Mouse (Mus musculus): ENCODE data around the gene Wdr62. TPM values are rescaled to one million over a fixed set of nuclear protein-coding genes. Genes with fewer than 3 reads are reported as not detected.

Wdr62 gene
- total and polyA plus RNA-seq, 3 experiments: 0.97 to 5.3 (median 1.7) TPM

DNA sequence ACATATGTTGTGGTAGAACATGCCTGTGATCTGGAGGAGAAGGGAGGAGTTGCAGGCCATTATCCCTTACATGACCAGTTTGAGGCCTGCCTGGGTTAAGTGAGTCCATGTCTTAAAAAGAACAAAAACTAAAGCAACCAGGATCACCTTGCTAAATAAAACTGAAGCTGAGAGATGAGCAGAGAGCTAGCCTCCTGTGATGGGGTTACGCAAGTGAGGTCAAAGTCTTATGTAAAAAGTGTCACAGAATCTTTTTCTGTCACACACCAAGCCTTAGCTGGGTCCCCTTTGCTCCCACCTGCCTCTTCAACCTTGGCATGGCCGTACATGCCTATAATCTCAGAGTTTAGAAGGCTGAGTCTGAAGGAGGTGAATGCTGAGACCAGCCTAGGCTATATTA lies 40.7 kb upstream of the Wdr62 start:
- intact Hi-C loops (cut with DNase I): no loop called here
- no peak for DNase-seq
- no peak overlapping the region for H3K9ac ChIP-seq (ENCODE audit: low read depth, low read length)
- TF ChIP-seq POLR2A (IDR thresholded peaks at IDR 0.05; ENCODE audit: insufficient read depth, low read depth, low read length): no peak
- TF ChIP-seq CTCF (IDR thresholded peaks at IDR 0.05): no peak
- no peak for TF ChIP-seq EP300 (IDR thresholded peaks at IDR 0.05; ENCODE audit: insufficient read depth, low read depth, low read length)
- no peaks in the 10 kb centered on the region for H3K36me3 ChIP-seq (ENCODE audit: control insufficient read depth, insufficient read depth, low read length)
- peaks cover 1% of the 10 kb centered on the region; the same call in 1 of the 2 replicates for H3K4me1 ChIP-seq (ENCODE audit: control insufficient read depth, insufficient read depth, low read length)
- WGBS: 82% methylated on average over 2 of the region's 2 CpGs
- H3K27ac ChIP-seq: peak overlapping the region; percentile 96; the same call in 1 of the 2 replicates
- no peaks in the 10 kb centered on the region for H3K27me3 ChIP-seq (ENCODE audit: control insufficient read depth, insufficient read depth, low read length)
- no peak overlapping the region for H3K4me3 ChIP-seq
- H3K79me2 ChIP-seq (replicated peaks; ENCODE audit: control insufficient read depth, insufficient read depth, low read length): no peaks in the 10 kb centered on the region

DNA sequence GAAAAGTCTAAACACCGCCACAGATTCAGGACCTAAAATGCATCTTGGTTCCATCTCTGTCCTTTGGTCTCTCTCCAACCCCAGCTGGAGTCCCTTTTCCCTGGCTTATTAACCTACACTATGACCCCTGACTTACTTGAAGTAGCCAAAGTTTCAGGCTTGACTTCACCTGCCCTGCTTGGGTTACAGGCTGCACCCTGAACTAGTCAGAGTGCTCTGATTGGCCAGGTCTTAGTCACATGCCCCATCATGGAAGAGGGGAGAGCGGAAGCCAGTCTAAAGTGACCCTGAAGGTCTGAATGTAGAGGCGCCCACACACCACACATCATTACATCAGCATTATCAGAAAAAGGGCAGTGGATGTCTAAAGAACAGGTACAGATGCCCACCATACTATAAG lies 37.9 kb upstream of the Wdr62 start:
- intact Hi-C loops (cut with DNase I): no loop called here
- Histone ChIP-seq H3K4me3 (no peak overlapping the region), H3K9ac (ENCODE audit: low read depth, low read length) (no peak overlapping the region), H3K79me2 (replicated peaks; ENCODE audit: control insufficient read depth, insufficient read depth, low read length) (no peaks in the 10 kb centered on the region), H3K27me3 (ENCODE audit: control insufficient read depth, insufficient read depth, low read length) (no peaks in the 10 kb centered on the region), H3K4me1 (ENCODE audit: control insufficient read depth, insufficient read depth, low read length) (peaks cover 1% of the 10 kb centered on the region; the same call in 1 of the 2 replicates), H3K36me3 (ENCODE audit: control insufficient read depth, insufficient read depth, low read length) (no peaks in the 10 kb centered on the region), H3K27ac (no peak overlapping the region)
- WGBS: 84% methylated on average over 3 of the region's 3 CpGs
- no peak for DNase-seq
- TF ChIP-seq POLR2A (IDR thresholded peaks at IDR 0.05; ENCODE audit: insufficient read depth, low read depth, low read length): no peak
- no peak for TF ChIP-seq EP300 (IDR thresholded peaks at IDR 0.05; ENCODE audit: insufficient read depth, low read depth, low read length)
- no peak for TF ChIP-seq CTCF (IDR thresholded peaks at IDR 0.05)

DNA sequence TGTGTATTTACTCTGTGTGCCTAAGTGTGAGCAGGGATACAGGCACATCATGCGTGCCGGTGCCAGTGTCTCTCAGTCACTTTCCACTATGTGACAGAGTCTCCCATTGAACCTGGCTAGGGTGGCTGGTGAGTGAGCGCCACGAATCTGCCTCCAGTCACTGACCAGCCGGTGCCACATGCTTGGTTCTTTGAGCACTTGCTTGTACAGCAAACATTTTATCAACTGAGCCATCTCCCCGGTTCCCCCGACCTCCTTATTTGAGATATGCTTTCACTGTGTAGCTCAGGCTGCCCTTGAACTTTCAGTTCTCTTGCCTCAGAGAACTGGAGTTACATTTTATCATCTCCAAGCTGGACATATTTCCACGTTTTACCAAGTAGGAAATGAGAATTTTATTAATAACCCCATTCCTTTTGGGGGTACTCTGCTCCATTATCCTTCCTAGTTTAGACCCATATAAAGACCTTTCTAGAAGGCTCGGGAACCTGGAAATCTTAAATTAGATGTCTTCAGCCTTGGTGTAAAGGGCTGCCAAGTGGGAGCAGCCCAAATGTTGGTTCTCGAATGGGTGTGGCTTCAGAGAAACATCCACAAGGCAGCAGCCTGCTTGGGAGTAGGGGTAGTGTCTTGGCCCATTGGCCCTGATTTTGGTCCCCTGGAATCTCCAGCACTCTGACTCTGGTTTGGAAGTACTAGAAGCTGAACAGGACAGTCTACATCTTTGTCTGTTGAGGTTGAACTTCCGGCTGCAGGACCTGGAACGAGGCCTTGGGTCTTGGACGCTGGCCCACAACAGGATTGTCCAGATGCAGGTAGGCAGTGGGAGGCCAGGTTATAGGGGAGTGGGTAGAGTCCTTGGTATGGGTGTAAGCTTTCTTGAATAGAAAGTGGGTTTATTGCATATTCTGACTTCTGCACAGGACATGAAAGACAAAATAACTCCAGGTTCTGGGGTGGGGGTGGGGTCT lies 35.6 kb upstream of the Wdr62 start:
- intact Hi-C loops (cut with DNase I): no loop called here
- H3K9ac ChIP-seq (ENCODE audit: low read depth, low read length): no peak overlapping the region
- WGBS: 66% methylated on average over 13 of the region's 13 CpGs
- H3K27ac ChIP-seq: no peak overlapping the region
- H3K4me1 ChIP-seq (ENCODE audit: control insufficient read depth, insufficient read depth, low read length): no peaks in the 10 kb centered on the region
- TF ChIP-seq CTCF (IDR thresholded peaks at IDR 0.05) (no peak), EP300 (IDR thresholded peaks at IDR 0.05; ENCODE audit: insufficient read depth, low read depth, low read length) (no peak), POLR2A (IDR thresholded peaks at IDR 0.05; ENCODE audit: insufficient read depth, low read depth, low read length) (no peak)
- no peaks in the 10 kb centered on the region for H3K27me3 ChIP-seq (ENCODE audit: control insufficient read depth, insufficient read depth, low read length)
- H3K79me2 ChIP-seq (replicated peaks; ENCODE audit: control insufficient read depth, insufficient read depth, low read length): no peaks in the 10 kb centered on the region
- no peak for DNase-seq
- H3K4me3 ChIP-seq: no peak overlapping the region
- no peaks in the 10 kb centered on the region for H3K36me3 ChIP-seq (ENCODE audit: control insufficient read depth, insufficient read depth, low read length)

GRCm38 (mm10) chr7:30314721-30315155 lies 34.5 kb upstream of the Wdr62 start, which contains the start of gene Syne4:
Gene Syne4, plus strand, starts transcription at chr7:30314807.
- WGBS: 16% methylated on average over 9 of the region's 9 CpGs
- Histone ChIP-seq H3K27ac (no peak within 1 kb of the TSS), H3K27me3 (ENCODE audit: control insufficient read depth, insufficient read depth, low read length) (no peaks in the 10 kb centered on the region), H3K4me1 (ENCODE audit: control insufficient read depth, insufficient read depth, low read length) (no peaks in the 10 kb centered on the region), H3K36me3 (ENCODE audit: control insufficient read depth, insufficient read depth, low read length) (no peaks in the 10 kb centered on the region), H3K79me2 (replicated peaks; ENCODE audit: control insufficient read depth, insufficient read depth, low read length) (no peaks in the 10 kb centered on the region), H3K9ac (ENCODE audit: low read depth, low read length) (no peak within 1 kb of the TSS), H3K4me3 (no peak within 1 kb of the TSS)
- intact Hi-C loops (cut with DNase I): no loop called here
- no peak for DNase-seq
- no peak for TF ChIP-seq POLR2A (IDR thresholded peaks at IDR 0.05; ENCODE audit: insufficient read depth, low read depth, low read length)
- no peak for TF ChIP-seq CTCF (IDR thresholded peaks at IDR 0.05)

DNA sequence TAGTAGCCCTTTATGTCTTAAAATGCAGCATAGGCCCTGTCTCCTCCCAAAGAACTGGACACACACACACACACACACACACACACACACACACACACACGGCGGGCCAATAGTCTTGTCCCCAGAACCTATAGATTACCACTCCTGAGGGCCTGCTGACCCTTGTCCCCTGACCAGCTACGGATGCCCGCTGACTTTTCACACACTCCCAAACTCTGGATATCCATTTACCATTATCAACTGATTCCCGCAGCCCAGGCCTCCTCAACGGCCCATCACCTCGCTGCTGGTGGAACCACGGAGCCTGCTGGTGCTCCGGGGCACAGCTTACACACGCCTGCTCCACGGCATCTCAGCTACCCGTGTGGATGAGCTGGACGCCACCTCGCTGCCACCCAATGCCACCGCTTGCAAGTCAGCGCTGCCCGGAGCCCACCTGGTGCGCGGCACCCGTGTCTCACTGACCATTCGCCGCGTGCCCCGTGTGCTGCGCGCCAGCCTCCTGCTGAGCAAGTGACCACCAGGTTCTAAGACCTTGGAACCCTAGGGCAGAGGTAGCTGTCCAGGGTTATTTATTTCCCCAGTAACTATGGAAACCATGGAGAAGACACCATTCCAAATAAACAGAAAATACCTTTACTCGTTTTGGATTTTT lies 33.6 kb upstream of the Wdr62 start:
- DNase-seq: no peak
- TF ChIP-seq POLR2A (IDR thresholded peaks at IDR 0.05; ENCODE audit: insufficient read depth, low read depth, low read length) (no peak), EP300 (IDR thresholded peaks at IDR 0.05; ENCODE audit: insufficient read depth, low read depth, low read length) (no peak), CTCF (IDR thresholded peaks at IDR 0.05) (no peak)

More for the DNA sequence above, 33.6 kb upstream of the Wdr62 start:
- H3K27ac ChIP-seq: no peak overlapping the region
- intact Hi-C loops (cut with DNase I): no loop called here
- no peak overlapping the region for H3K9ac ChIP-seq (ENCODE audit: low read depth, low read length)
- no peak overlapping the region for H3K4me3 ChIP-seq
- WGBS: 55% methylated on average over 27 of the region's 27 CpGs
- no peaks in the 10 kb centered on the region for H3K27me3 ChIP-seq (ENCODE audit: control insufficient read depth, insufficient read depth, low read length)
- H3K36me3 ChIP-seq (ENCODE audit: control insufficient read depth, insufficient read depth, low read length): no peaks in the 10 kb centered on the region
- H3K79me2 ChIP-seq (replicated peaks; ENCODE audit: control insufficient read depth, insufficient read depth, low read length): no peaks in the 10 kb centered on the region
- peaks cover 1% of the 10 kb centered on the region; the same call in 1 of the 2 replicates for H3K4me1 ChIP-seq (ENCODE audit: control insufficient read depth, insufficient read depth, low read length)
